Comparison of ENCODE assay signal across 8 mouse cellular contexts in the genomic region with DNA sequence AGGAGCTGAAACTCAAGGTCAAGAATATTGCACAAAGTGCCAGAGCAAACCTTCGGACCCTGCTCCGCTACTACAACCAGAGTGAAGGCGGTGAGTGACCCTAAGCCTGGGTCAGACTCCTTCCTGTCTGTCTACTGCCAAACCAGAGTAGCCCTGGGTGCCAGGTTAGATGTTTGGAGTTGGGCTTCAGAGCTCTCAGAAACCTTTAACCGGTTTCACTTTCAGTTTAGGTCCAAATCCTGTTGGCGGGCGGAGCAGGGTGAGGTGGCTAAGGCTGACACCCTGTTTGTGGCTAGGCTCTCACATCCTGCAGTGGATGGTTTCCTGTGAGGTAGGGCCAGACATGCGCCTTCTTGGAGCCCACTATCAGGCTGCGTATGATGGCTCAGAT. TPM values are rescaled to one million over a fixed set of nuclear protein-coding genes. Genes with fewer than 3 reads are reported as not detected.
DNase-seq lines count a peak whose midpoint lies in the region; ATAC-seq and TF ChIP-seq lines count a peak whose summit lies in the region.

No protein-coding gene starts in this region.

- H3K79me2 ChIP-seq in CH12.LX (replicated peaks; ENCODE audit: control insufficient read depth, extremely low read depth, insufficient read depth, poor library complexity, severe bottlenecking), result peaks cover 28% of the 10 kb centered on the region

- TF ChIP-seq RAD21 in CH12.LX (IDR thresholded peaks at IDR 0.05; ENCODE audit: low read depth, low read length), result no peak

- no peak for ATAC-seq in forebrain, embryonic 14.5 days
- no peak for ATAC-seq in stomach, embryonic 14.5 days (ENCODE audit: insufficient number of reproducible peaks, insufficient read depth, low FRiP score, low read depth)
- no peak for ATAC-seq in cerebellum, adult (ENCODE audit: insufficient number of reproducible peaks, low FRiP score, low TSS enrichment)

- peak; percentile 58 for TF ChIP-seq POLR2A in CH12.LX (IDR thresholded peaks at IDR 0.05; ENCODE audit: low read depth, low read length)

- peaks cover 24 to 43% of the 10 kb centered on the region in 2 experiments for H3K36me3 ChIP-seq in CH12.LX (replicated peaks in 1 of 2; ENCODE audit: control insufficient read depth in 1 of 2, insufficient read depth in 1 of 2, low read length in 1 of 2)
- H3K36me3 ChIP-seq in forebrain, embryonic 14.5 days (ENCODE audit: control insufficient read depth, insufficient read depth, low read length), result no peaks in the 10 kb centered on the region
- no peaks in the 10 kb centered on the region for H3K36me3 ChIP-seq in hindbrain, embryonic 10.5 days
- H3K36me3 ChIP-seq in limb, embryonic 10.5 days, result no peaks in the 10 kb centered on the region
- H3K36me3 ChIP-seq in midbrain, embryonic 10.5 days, result no peaks in the 10 kb centered on the region
- no peaks in the 10 kb centered on the region for H3K36me3 ChIP-seq in stomach, embryonic 14.5 days (ENCODE audit: control insufficient read depth, insufficient read depth, low read length)

- TF ChIP-seq EP300 in CH12.LX (IDR thresholded peaks at IDR 0.05; ENCODE audit: low read length), result no peak

- H3K4me3 ChIP-seq in CH12.LX (replicated peaks in 1 of 3; ENCODE audit: low read depth in 2 of 3, low read length in 2 of 3, poor library complexity in 1 of 3), result peak overlapping the region; percentile 76 to 90 (median 80)
- H3K4me3 ChIP-seq in forebrain, embryonic 14.5 days (ENCODE audit: low read depth, low read length), result peak overlapping the region; percentile 42
- H3K4me3 ChIP-seq in hindbrain, embryonic 10.5 days, result peak overlapping the region; percentile 59
- peak overlapping the region; percentile 59 for H3K4me3 ChIP-seq in limb, embryonic 10.5 days
- peak overlapping the region; percentile 61 for H3K4me3 ChIP-seq in midbrain, embryonic 10.5 days
- H3K4me3 ChIP-seq in stomach, embryonic 14.5 days (ENCODE audit: low read depth, low read length), result peak overlapping the region; percentile 44

- peak overlapping the region; percentile 82 for H3K9ac ChIP-seq in CH12.LX (ENCODE audit: insufficient read depth, low read depth)
- H3K9ac ChIP-seq in forebrain, embryonic 14.5 days (ENCODE audit: low read length), result peak overlapping the region; percentile 49; the same call in 1 of the 2 replicates
- no peak overlapping the region for H3K9ac ChIP-seq in stomach, embryonic 14.5 days (replicated peaks; ENCODE audit: low read depth, low read length)

- in situ Hi-C loops in CH12.LX (cut with MboI; ENCODE audit: low pct_ligation_motif_present, low pct_unique_long_range_greater_than_20kb, low sequenced_read_pairs), result no loop called here

- H3K27ac ChIP-seq in CH12.LX (ENCODE audit: insufficient read depth, low read depth), result peak overlapping the region; percentile 86
- no peak overlapping the region for H3K27ac ChIP-seq in forebrain, embryonic 14.5 days (ENCODE audit: low read depth, low read length)
- no peak overlapping the region for H3K27ac ChIP-seq in hindbrain, embryonic 10.5 days
- H3K27ac ChIP-seq in limb, embryonic 10.5 days, result no peak overlapping the region
- no peak overlapping the region for H3K27ac ChIP-seq in midbrain, embryonic 10.5 days (replicated peaks)
- no peak overlapping the region for H3K27ac ChIP-seq in stomach, embryonic 14.5 days (ENCODE audit: low read length)

- dilution Hi-C loops in CH12.LX (cut with MboI; ENCODE audit: extremely low pct_ligation_motif_present, extremely low pct_unique_long_range_greater_than_20kb, low sequenced_read_pairs), result no loop called here

- H3K9me3 ChIP-seq in CH12.LX (replicated peaks; ENCODE audit: low read length), result no peaks in the 10 kb centered on the region
- H3K9me3 ChIP-seq in forebrain, embryonic 14.5 days (replicated peaks; ENCODE audit: control insufficient read depth, low read length), result no peaks in the 10 kb centered on the region
- 0 out of 2 replicates have a peak, but pooled peaks cover 7% of the 10 kb centered on the region for H3K9me3 ChIP-seq in hindbrain, embryonic 10.5 days
- no peaks in the 10 kb centered on the region for H3K9me3 ChIP-seq in limb, embryonic 10.5 days (replicated peaks)
- no peaks in the 10 kb centered on the region for H3K9me3 ChIP-seq in midbrain, embryonic 10.5 days (replicated peaks)
- H3K9me3 ChIP-seq in stomach, embryonic 14.5 days (ENCODE audit: control insufficient read depth, low read depth, low read length), result no peaks in the 10 kb centered on the region

- H3K27me3 ChIP-seq in CH12.LX (replicated peaks), result no peaks in the 10 kb centered on the region
- no peaks in the 10 kb centered on the region for H3K27me3 ChIP-seq in forebrain, embryonic 14.5 days (replicated peaks; ENCODE audit: control insufficient read depth, insufficient read depth, low read length)
- peaks cover 6% of the 10 kb centered on the region for H3K27me3 ChIP-seq in hindbrain, embryonic 10.5 days (ENCODE audit: insufficient read depth, poor library complexity, severe bottlenecking)
- peaks cover 12% of the 10 kb centered on the region for H3K27me3 ChIP-seq in limb, embryonic 10.5 days (ENCODE audit: low read depth, poor library complexity, severe bottlenecking)
- no peaks in the 10 kb centered on the region; the same call in 1 of the 2 replicates for H3K27me3 ChIP-seq in midbrain, embryonic 10.5 days (ENCODE audit: low read depth, poor library complexity, severe bottlenecking)
- no peaks in the 10 kb centered on the region for H3K27me3 ChIP-seq in stomach, embryonic 14.5 days (ENCODE audit: control insufficient read depth, insufficient read depth, low read length)

- DNase-seq in CH12.LX (ENCODE audit: extremely low read depth), result peak; percentile 88
- DNase-seq in WW6 (ENCODE audit: low read depth, low spot score), result peak; percentile 5
- no peak for DNase-seq in forebrain, embryonic 14.5 days (ENCODE audit: low spot score)
- no peak for DNase-seq in hindbrain, embryonic 10.5 days (ENCODE audit: low spot score)
- no peak for DNase-seq in limb, embryonic 10.5 days (ENCODE audit: low spot score)
- DNase-seq in midbrain, embryonic 10.5 days (ENCODE audit: low spot score), result peak; percentile 14

- TF ChIP-seq CTCF in CH12.LX (conservative IDR thresholded peaks at IDR 0.05 in 1 of 2, IDR thresholded peaks at IDR 0.05 in 1 of 2; ENCODE audit: low read depth in 2 of 2, low read length in 2 of 2), result no peak

- peaks cover 6 to 41% of the 10 kb centered on the region in 2 experiments for H3K4me1 ChIP-seq in CH12.LX (ENCODE audit: control insufficient read depth in 1 of 2, insufficient read depth in 2 of 2)
- 0 out of 2 replicates have a peak, but pooled peaks cover 3% of the 10 kb centered on the region for H3K4me1 ChIP-seq in forebrain, embryonic 14.5 days (ENCODE audit: control insufficient read depth, insufficient read depth, low read length)
- peaks cover 4% of the 10 kb centered on the region; the same call in 1 of the 2 replicates for H3K4me1 ChIP-seq in hindbrain, embryonic 10.5 days (replicated peaks)
- 0 out of 2 replicates have a peak, but pooled peaks cover 2% of the 10 kb centered on the region for H3K4me1 ChIP-seq in limb, embryonic 10.5 days
- peaks cover 6% of the 10 kb centered on the region for H3K4me1 ChIP-seq in midbrain, embryonic 10.5 days
- no peaks in the 10 kb centered on the region for H3K4me1 ChIP-seq in stomach, embryonic 14.5 days (ENCODE audit: control insufficient read depth, insufficient read depth, low read length)

- 70% methylated on average over 8 of the region's 8 CpGs for whole genome bisulfite sequencing in forebrain, embryonic 14.5 days
- 61% methylated on average over 8 of the region's 8 CpGs for WGBS in hindbrain, embryonic 10.5 days
- 59% methylated on average over 8 of the region's 8 CpGs for WGBS in limb, embryonic 10.5 days
- 63% methylated on average over 8 of the region's 8 CpGs for WGBS in midbrain, embryonic 10.5 days
- 59% methylated on average over 8 of the region's 8 CpGs for WGBS in stomach, embryonic 14.5 days

- peak overlapping the region; percentile 60 for H3K4me2 ChIP-seq in CH12.LX (ENCODE audit: insufficient read depth, low read depth, poor library complexity, severe bottlenecking)
- peak overlapping the region; percentile 92 for H3K4me2 ChIP-seq in forebrain, embryonic 14.5 days (ENCODE audit: low read length)
- peak overlapping the region; percentile 91 for H3K4me2 ChIP-seq in stomach, embryonic 14.5 days (replicated peaks; ENCODE audit: low read depth, low read length)

RNA-seq across cellular contexts. Expression of a gene that starts 0.7 kb away (rescaled TPM):
- 72.2 and 88.6 TPM in 2 replicates for total RNA-seq in CH12.LX (2012; rRNA removed)
- total RNA-seq in CH12.LX (2014; rRNA removed), result 71.7 and 72.8 TPM in 2 replicates
- polyA plus RNA-seq in CH12.LX (2012; ENCODE audit: insufficient read length, low read depth), result 46.1 and 49.0 TPM in 2 replicates
- polyA plus RNA-seq in forebrain, embryonic 14.5 days (2014; fragmentation: Nextera tagmentation; extraction: Ambion mirVana), result 1.1 and 1.2 TPM in 2 replicates
- 1.1 and 1.4 TPM in 2 replicates for polyA plus RNA-seq in hindbrain, embryonic 10.5 days (2016; fragmentation: Nextera tagmentation; extraction: Ambion mirVana)
- 0.64 and 0.74 TPM in 2 replicates for polyA plus RNA-seq in limb, embryonic 10.5 days (2016; fragmentation: Nextera tagmentation; extraction: Ambion mirVana)
- 1.8 and 2.1 TPM in 2 replicates for polyA plus RNA-seq in midbrain, embryonic 10.5 days (2016; fragmentation: Nextera tagmentation; extraction: Ambion mirVana)
- polyA plus RNA-seq in stomach, embryonic 14.5 days (2014; fragmentation: Nextera tagmentation; extraction: Ambion mirVana), result 2.9 and 4.3 TPM in 2 replicates

RNA-seq across cellular contexts. Expression of a gene that starts 7.1 kb away (rescaled TPM):
- total RNA-seq in CH12.LX (2012; rRNA removed) (0.21 TPM in 1 of 2 replicates, not detected in the other), CH12.LX (2014; rRNA removed) (not detected in 2 replicates)
- polyA plus RNA-seq in CH12.LX (2012; ENCODE audit: insufficient read length, low read depth), result 0.44 and 0.70 TPM in 2 replicates
- not detected in 2 replicates for polyA plus RNA-seq in forebrain, embryonic 14.5 days (2014; fragmentation: Nextera tagmentation; extraction: Ambion mirVana)
- polyA plus RNA-seq in hindbrain, embryonic 10.5 days (2016; fragmentation: Nextera tagmentation; extraction: Ambion mirVana), result not detected in 2 replicates
- polyA plus RNA-seq in limb, embryonic 10.5 days (2016; fragmentation: Nextera tagmentation; extraction: Ambion mirVana), result not detected in 2 replicates
- not detected in 2 replicates for polyA plus RNA-seq in midbrain, embryonic 10.5 days (2016; fragmentation: Nextera tagmentation; extraction: Ambion mirVana)
- polyA plus RNA-seq in stomach, embryonic 14.5 days (2014; fragmentation: Nextera tagmentation; extraction: Ambion mirVana), result not detected in 2 replicates

RNA-seq across cellular contexts. Expression of a gene that starts 12.6 kb away (rescaled TPM):
- total RNA-seq in CH12.LX (2012; rRNA removed), result 0.08 and 0.25 TPM in 2 replicates
- total RNA-seq in CH12.LX (2014; rRNA removed), result not detected in 2 replicates
- 2.2 and 3.4 TPM in 2 replicates for polyA plus RNA-seq in CH12.LX (2012; ENCODE audit: insufficient read length, low read depth)
- polyA plus RNA-seq in forebrain, embryonic 14.5 days (2014; fragmentation: Nextera tagmentation; extraction: Ambion mirVana), result not detected in 2 replicates
- not detected in 2 replicates for polyA plus RNA-seq in hindbrain, embryonic 10.5 days (2016; fragmentation: Nextera tagmentation; extraction: Ambion mirVana)
- polyA plus RNA-seq in limb, embryonic 10.5 days (2016; fragmentation: Nextera tagmentation; extraction: Ambion mirVana), result not detected in 2 replicates
- not detected in 2 replicates for polyA plus RNA-seq in midbrain, embryonic 10.5 days (2016; fragmentation: Nextera tagmentation; extraction: Ambion mirVana)
- not detected in 2 replicates for polyA plus RNA-seq in stomach, embryonic 14.5 days (2014; fragmentation: Nextera tagmentation; extraction: Ambion mirVana)

RNA-seq across cellular contexts. Expression of a gene that starts 33.4 kb away (rescaled TPM):
- total RNA-seq in CH12.LX (2012; rRNA removed) (not detected in 2 replicates), CH12.LX (2014; rRNA removed) (not detected in 2 replicates)
- 0.21 and 0.27 TPM in 2 replicates for polyA plus RNA-seq in CH12.LX (2012; ENCODE audit: insufficient read length, low read depth)
- not detected in 2 replicates for polyA plus RNA-seq in forebrain, embryonic 14.5 days (2014; fragmentation: Nextera tagmentation; extraction: Ambion mirVana)
- not detected in 2 replicates for polyA plus RNA-seq in hindbrain, embryonic 10.5 days (2016; fragmentation: Nextera tagmentation; extraction: Ambion mirVana)
- polyA plus RNA-seq in limb, embryonic 10.5 days (2016; fragmentation: Nextera tagmentation; extraction: Ambion mirVana), result not detected in 2 replicates
- not detected in 2 replicates for polyA plus RNA-seq in midbrain, embryonic 10.5 days (2016; fragmentation: Nextera tagmentation; extraction: Ambion mirVana)
- not detected in 2 replicates for polyA plus RNA-seq in stomach, embryonic 14.5 days (2014; fragmentation: Nextera tagmentation; extraction: Ambion mirVana)

RNA-seq across cellular contexts. Expression of a gene that starts 33.6 kb away (rescaled TPM):
- total RNA-seq in CH12.LX (2012; rRNA removed) (not detected in 2 replicates), CH12.LX (2014; rRNA removed) (not detected in 2 replicates)
- not detected in 2 replicates for polyA plus RNA-seq in CH12.LX (2012; ENCODE audit: insufficient read length, low read depth)
- polyA plus RNA-seq in forebrain, embryonic 14.5 days (2014; fragmentation: Nextera tagmentation; extraction: Ambion mirVana), result not detected in 2 replicates
- polyA plus RNA-seq in hindbrain, embryonic 10.5 days (2016; fragmentation: Nextera tagmentation; extraction: Ambion mirVana), result not detected in 2 replicates
- not detected in 2 replicates for polyA plus RNA-seq in limb, embryonic 10.5 days (2016; fragmentation: Nextera tagmentation; extraction: Ambion mirVana)
- polyA plus RNA-seq in midbrain, embryonic 10.5 days (2016; fragmentation: Nextera tagmentation; extraction: Ambion mirVana), result not detected in 2 replicates
- polyA plus RNA-seq in stomach, embryonic 14.5 days (2014; fragmentation: Nextera tagmentation; extraction: Ambion mirVana), result not detected in 2 replicates

Comparison
In these comparisons a context has a peak if more than half of its experiments do, and no peak if none do; other contexts are left out.
1. DNase-seq: peak in CH12.LX (single experiment), WW6 (single experiment) and midbrain, embryonic 10.5 days (single experiment); none in forebrain, embryonic 14.5 days (single experiment), hindbrain, embryonic 10.5 days (single experiment) and limb, embryonic 10.5 days (single experiment).
2. Peak in every context shown above with its lines, with median percentiles within 50 percentile points of each other: H3K4me2 ChIP-seq and H3K4me3 ChIP-seq.